Mouse (Mus musculus) limb, embryonic 14.5 days (tissue): ENCODE measurements around the gene Pdia4. TPM values are rescaled to one million over a fixed set of nuclear protein-coding genes. Genes with fewer than 3 reads are reported as not detected.
"Not testable (repeated sequence)": the region's sequence is repeated elsewhere in the genome, so short reads cannot be mapped to it uniquely, and the experiment has no call there.

Source experiments
- ATAC-seq: fragments of 200-750 bp; cut with Nextera tagmentation; 2 replicates; pipeline ENCODE4 v1.8.0; 2017; ENCODE audit warnings: low read depth, moderate number of reproducible peaks, moderate TSS enrichment; ENCODE audit not compliant: low FRiP score
- DNase-seq: peaks from one replicate; pipeline ENCODE4 v3.0.0-alpha.2; 2015; ENCODE audit warnings: low spot score
- H3K27ac ChIP-seq: fragments of 300-500 bp; sonication (generic); replicated peaks from 2 replicates; pipeline ENCODE4 v1.5.1; 2014; ENCODE audit warnings: low read depth, mild to moderate bottlenecking, low read length, moderate library complexity, mixed read lengths
- H3K27me3 ChIP-seq: fragments of 300-500 bp; sonication (generic); 2 replicates; pipeline ENCODE4 v1.6.1; 2014; ENCODE audit warnings: low read length, mixed read lengths; ENCODE audit not compliant: control insufficient read depth, insufficient read depth
- H3K36me3 ChIP-seq: fragments of 300-500 bp; sonication (generic); 2 replicates; pipeline ENCODE4 v1.6.1; 2014; ENCODE audit warnings: mild to moderate bottlenecking, low read length, moderate library complexity, mixed read lengths; ENCODE audit not compliant: control insufficient read depth, insufficient read depth
- H3K4me1 ChIP-seq: fragments of 300-500 bp; sonication (generic); 2 replicates; pipeline ENCODE4 v1.6.1; 2014; ENCODE audit warnings: antibody characterized with exemption, low read length, mixed read lengths; ENCODE audit not compliant: control insufficient read depth, insufficient read depth
- H3K4me2 ChIP-seq: fragments of 300-500 bp; sonication (generic); replicated peaks from 2 replicates; pipeline ENCODE4 v1.6.1; 2014; ENCODE audit warnings: low read depth, mild to moderate bottlenecking, low read length, moderate library complexity; ENCODE audit not compliant: severe bottlenecking
- H3K4me3 ChIP-seq: fragments of 300-500 bp; sonication (generic); replicated peaks from 2 replicates; pipeline ENCODE4 v1.5.1; 2014; ENCODE audit warnings: low read length
- H3K9ac ChIP-seq: fragments of 300-500 bp; sonication (generic); 2 replicates; pipeline ENCODE4 v1.6.1; 2014; ENCODE audit warnings: mild to moderate bottlenecking, low read depth, low read length, moderate library complexity; ENCODE audit not compliant: severe bottlenecking
- H3K9me3 ChIP-seq: fragments of 300-500 bp; sonication (generic); 2 replicates; pipeline ENCODE4 v1.6.1; 2016; ENCODE audit warnings: low read length; ENCODE audit not compliant: control insufficient read depth
- WGBS: fragments of 180-500 bp; shearing (Covaris S2); extraction: QIAGEN DNeasy Blood & Tissue Kit; methylation state at CpG from one replicate; pipeline ENCODE4 v1.1.7; 2014; 5-methylcytosine and 5-hydroxymethylcytosine counted together
- microRNA counts: library from miRNA; unstranded; fragments of <30 nt; microRNA quantifications from one replicate; lab custom pipeline; 2016
- microRNA-seq: library from miRNA; unstranded; fragments of <30 nt; microRNA quantifications from one replicate; pipeline ENCODE4, GENCODE M21; 2016
- polyA plus RNA-seq, 2 experiments: library from polyadenylated mRNA; depleted of rRNA in 1 of 2; stranded (reverse) in 1 of 2; unstranded in 1 of 2; fragments of >200 nt; fragmentation: Nextera tagmentation in 1 of 2; extraction: Ambion mirVana in 1 of 2; gene quantifications; 2 replicates each; pipeline versions ENCODE4 v1.2.1 to v1.2.3; 2012 to 2014

Pdia4 gene
- polyA plus RNA-seq, 2 experiments: 139 to 256 TPM

GRCm38 (mm10) chr6:47759406-47759805, 53.8 kb downstream of the Pdia4 start:
- H3K4me2 ChIP-seq, H3K9me3 ChIP-seq, H3K4me3 ChIP-seq, H3K27me3 ChIP-seq, ATAC-seq, H3K4me1 ChIP-seq, DNase-seq, H3K36me3 ChIP-seq, H3K27ac ChIP-seq, H3K9ac ChIP-seq: not testable (repeated sequence)
- 78% methylated on average over 13 of the region's 16 CpGs for WGBS

GRCm38 (mm10) chr6:47757849-47758248, 55.4 kb downstream of the Pdia4 start:
- H3K4me3 ChIP-seq, H3K4me1 ChIP-seq, H3K9me3 ChIP-seq, H3K27ac ChIP-seq, H3K9ac ChIP-seq, H3K36me3 ChIP-seq, DNase-seq, H3K27me3 ChIP-seq, ATAC-seq: not testable (repeated sequence)
- 6% methylated on average over 16 of the region's 38 CpGs for WGBS
- 0 out of 2 replicates have a peak overlapping the region, but pooled peaks have one; percentile 26 for H3K4me2 ChIP-seq

- H3K9me3 ChIP-seq: not testable (repeated sequence)
Observed at GRCm38 (mm10) chr6:47757429-47757828, 55.8 kb downstream of the Pdia4 start.

DNA sequence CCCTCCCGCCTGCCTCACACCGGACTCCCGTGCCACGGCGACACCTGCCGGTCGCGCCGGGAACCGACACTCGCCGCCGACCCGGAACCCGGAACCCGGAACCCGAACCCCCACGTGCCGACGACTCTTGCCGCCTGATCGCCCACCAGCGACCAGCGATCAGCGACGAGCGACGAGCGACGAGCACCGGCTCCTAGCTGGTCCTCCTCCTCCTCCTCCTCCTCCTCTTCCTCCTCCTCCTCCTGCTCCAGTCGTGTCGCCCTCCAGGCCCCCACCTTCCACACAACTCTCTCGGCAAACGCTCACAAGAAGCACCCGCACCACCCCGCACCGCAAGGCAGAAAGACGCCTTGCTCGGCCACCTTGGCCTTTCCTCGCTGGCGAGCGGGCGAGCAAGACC, 60.1 kb downstream of the Pdia4 start:
- WGBS: under 1% methylated on average over 9 of the region's 44 CpGs
- H3K4me2 ChIP-seq, ATAC-seq, H3K9me3 ChIP-seq, H3K36me3 ChIP-seq, H3K4me3 ChIP-seq, H3K27ac ChIP-seq, H3K27me3 ChIP-seq, H3K9ac ChIP-seq, DNase-seq, H3K4me1 ChIP-seq: not testable (repeated sequence)

More at GRCm38 (mm10) chr6:47757429-47757828, 55.8 kb downstream of the Pdia4 start:
- 0% methylated on average over 6 of the region's 22 CpGs for WGBS
- not testable (repeated sequence) for H3K36me3 ChIP-seq, H3K9ac ChIP-seq, H3K4me1 ChIP-seq, H3K27ac ChIP-seq, H3K4me2 ChIP-seq, H3K4me3 ChIP-seq, DNase-seq, H3K27me3 ChIP-seq, ATAC-seq

DNA sequence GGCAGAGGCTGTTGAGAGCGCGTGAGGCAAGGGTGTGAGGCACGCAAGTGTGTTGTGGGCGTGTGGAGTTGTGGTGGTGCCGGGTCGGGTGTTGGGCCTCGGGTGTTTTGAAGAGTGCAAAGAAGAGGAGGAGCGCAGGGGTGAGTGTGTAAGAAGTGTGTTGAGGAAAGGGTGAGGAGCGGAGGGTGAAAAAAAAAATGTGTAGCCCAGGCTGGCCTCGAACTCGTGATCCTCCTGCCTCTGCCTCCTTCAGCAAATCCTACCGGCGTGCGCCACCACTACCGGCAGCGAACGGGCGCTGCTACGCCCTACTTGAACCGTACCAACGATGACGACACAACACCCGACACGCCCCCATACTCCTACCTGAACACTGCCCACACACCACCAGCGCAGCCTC, 64.9 kb downstream of the Pdia4 start:
- WGBS: 10% methylated on average over 7 of the region's 25 CpGs
- not testable (repeated sequence) for ATAC-seq

GRCm38 (mm10) chr6:47747886-47748285, 65.3 kb downstream of the Pdia4 start:
- not testable (repeated sequence) for H3K36me3 ChIP-seq, H3K4me3 ChIP-seq, DNase-seq, H3K4me1 ChIP-seq, H3K9ac ChIP-seq, ATAC-seq, H3K27ac ChIP-seq, H3K4me2 ChIP-seq, H3K27me3 ChIP-seq, H3K9me3 ChIP-seq
- WGBS: 75% methylated on average over 3 of the region's 8 CpGs

More for the DNA sequence above, 64.9 kb downstream of the Pdia4 start:
- not testable (repeated sequence) for H3K27ac ChIP-seq, H3K4me1 ChIP-seq, DNase-seq, H3K9ac ChIP-seq, H3K36me3 ChIP-seq, H3K9me3 ChIP-seq, H3K27me3 ChIP-seq
- Histone ChIP-seq H3K4me2 (peak overlapping the region; percentile 20; the same call in 1 of the 2 replicates), H3K4me3 (peak overlapping the region; percentile 17)

MicroRNA genes within 50 kb of the gene (microRNA counts, 519-probe panel; counts per million panel counts)
- microRNA mmu-miR-704 (lab: Ali Mortazavi, UCI): not detected

Small RNAs within 50 kb of the gene (microRNA-seq; reads per million reads assigned to microRNA genes)
- gene Mir704: 0.69 reads per million

Other genes with a start within 250 kb of the Pdia4 start
- 121 and 153 TPM in 2 replicates for gene Ezh2, start 218.1 kb downstream of the Pdia4 start, polyA plus RNA-seq (2012; rRNA removed)
- 81.0 and 84.6 TPM in 2 replicates for gene Ezh2, start 218.1 kb downstream of the Pdia4 start, polyA plus RNA-seq (2014; fragmentation: Nextera tagmentation; extraction: Ambion mirVana)
- gene Zfp786, start 17.4 kb upstream of the Pdia4 start, polyA plus RNA-seq (2012; rRNA removed): 1.8 and 2.0 TPM in 2 replicates
- 2.9 and 3.7 TPM in 2 replicates for gene Zfp786, start 17.4 kb upstream of the Pdia4 start, polyA plus RNA-seq (2014; fragmentation: Nextera tagmentation; extraction: Ambion mirVana)
- gene Zfp398, start 22.2 kb upstream of the Pdia4 start, polyA plus RNA-seq (2012; rRNA removed): 11.7 and 15.5 TPM in 2 replicates
- gene Zfp398, start 22.2 kb upstream of the Pdia4 start, polyA plus RNA-seq (2014; fragmentation: Nextera tagmentation; extraction: Ambion mirVana): 10.4 and 12.1 TPM in 2 replicates
- gene Zfp282, start 63.8 kb upstream of the Pdia4 start, polyA plus RNA-seq (2012; rRNA removed): 20.2 and 20.8 TPM in 2 replicates
- gene Zfp282, start 63.8 kb upstream of the Pdia4 start, polyA plus RNA-seq (2014; fragmentation: Nextera tagmentation; extraction: Ambion mirVana): 19.7 and 22.2 TPM in 2 replicates
- 19.6 and 21.0 TPM in 2 replicates for gene Zfp212, start 107.0 kb upstream of the Pdia4 start, polyA plus RNA-seq (2012; rRNA removed)
- 14.0 and 14.7 TPM in 2 replicates for gene Zfp212, start 107.0 kb upstream of the Pdia4 start, polyA plus RNA-seq (2014; fragmentation: Nextera tagmentation; extraction: Ambion mirVana)
- gene Zfp956, start 140.0 kb upstream of the Pdia4 start, polyA plus RNA-seq (2012; rRNA removed): 30.1 and 37.0 TPM in 2 replicates
- gene Zfp956, start 140.0 kb upstream of the Pdia4 start, polyA plus RNA-seq (2014; fragmentation: Nextera tagmentation; extraction: Ambion mirVana): 10.5 and 13.0 TPM in 2 replicates
- 24.8 and 27.6 TPM in 2 replicates for gene Zfp777, start 235.5 kb upstream of the Pdia4 start, polyA plus RNA-seq (2012; rRNA removed)
- gene Zfp777, start 235.5 kb upstream of the Pdia4 start, polyA plus RNA-seq (2014; fragmentation: Nextera tagmentation; extraction: Ambion mirVana): 9.3 and 10.9 TPM in 2 replicates